Mouse (Mus musculus): Measurements from ENCODE around the gene Fam83c. TPM values are rescaled to one million over a fixed set of nuclear protein-coding genes. Genes with fewer than 3 reads are reported as not detected.
A peak's percentile ranks its signal among the peaks of the same experiment; 100 is the strongest.

The Fam83c gene
- total RNA-seq, 4 experiments from 2014 or later, result not detected

DNA sequence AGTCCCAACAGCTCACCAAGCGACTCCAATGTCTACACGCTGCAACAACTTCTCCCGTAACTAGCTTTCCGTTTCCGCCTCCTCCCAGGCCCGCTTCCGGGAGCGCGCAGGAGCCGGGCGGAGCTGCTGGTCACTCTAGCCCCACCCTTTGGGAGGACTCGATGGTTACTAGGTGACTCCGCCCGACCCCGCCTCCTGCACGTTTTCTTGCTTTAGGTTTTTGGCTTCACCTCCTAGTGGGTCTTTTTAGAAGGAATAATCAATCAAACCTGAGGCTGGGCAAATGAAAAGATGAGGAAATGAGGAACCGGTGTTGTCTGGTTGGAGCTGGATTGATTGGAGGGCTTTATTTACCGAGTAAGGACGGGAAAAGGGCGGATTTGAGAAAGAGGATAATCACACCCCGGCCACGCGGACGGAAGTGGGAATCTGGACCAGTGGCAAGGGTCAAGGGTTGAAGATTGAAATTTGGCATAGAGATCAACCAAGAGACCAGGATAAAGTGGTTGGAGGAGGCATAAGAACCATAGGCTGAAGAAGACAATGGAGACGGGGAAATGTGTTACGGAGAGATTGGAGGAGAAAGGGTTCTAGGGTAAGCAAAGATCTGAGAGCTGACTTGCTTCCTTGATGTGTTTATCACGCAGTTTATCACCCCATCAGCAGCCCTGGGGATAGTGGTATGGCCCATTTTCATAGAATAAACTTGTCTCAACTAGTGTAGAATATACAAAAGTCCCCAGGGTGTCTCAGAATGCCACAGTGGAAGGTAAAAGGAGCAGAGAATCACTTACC, 7.8 kb downstream of the Fam83c start, which contains the start of gene Eif6:
TSS of gene Eif6 (minus strand) at position 296 of the 795 bp plus-strand sequence.
- peak; percentile 58 to 77 for DNase-seq (ENCODE audit: low spot score in 2 of 2)

DNA sequence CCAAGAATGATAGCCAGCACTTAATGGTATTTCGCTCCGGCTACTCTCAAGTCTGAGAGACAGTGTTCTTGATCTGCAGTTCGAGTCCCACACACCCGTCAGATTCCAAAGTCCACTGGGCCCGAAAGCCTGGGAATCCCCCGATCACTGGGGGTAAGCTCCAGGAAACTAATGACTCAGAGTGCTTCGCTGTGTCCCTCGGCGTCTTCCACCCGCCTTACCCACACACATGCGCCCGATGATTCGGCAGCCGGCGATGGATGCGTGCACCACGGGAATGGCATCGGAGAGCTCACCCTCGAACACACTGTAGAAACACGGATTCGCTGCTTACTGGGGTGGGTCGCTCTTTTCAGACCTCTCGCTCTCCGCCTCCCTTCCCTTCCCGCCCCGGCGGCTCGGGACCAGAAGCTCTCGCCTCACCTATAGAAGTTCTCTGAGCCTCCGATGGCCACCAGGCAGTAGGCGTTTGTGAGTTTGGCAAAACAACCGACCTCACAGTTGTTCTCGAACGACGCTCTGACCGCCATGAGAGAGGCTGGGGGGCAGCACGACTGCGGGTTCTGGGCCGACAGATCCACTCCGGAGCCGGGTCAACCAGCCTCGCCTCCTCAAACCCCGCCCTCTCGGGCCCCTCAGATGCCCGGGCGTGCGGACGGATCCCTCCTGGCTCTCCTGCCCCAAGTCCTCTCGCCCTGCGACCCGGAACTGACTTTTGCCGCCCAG, 8.6 kb downstream of the Fam83c start:
- DNase-seq (ENCODE audit: low spot score in 2 of 2), result no peak

DNA sequence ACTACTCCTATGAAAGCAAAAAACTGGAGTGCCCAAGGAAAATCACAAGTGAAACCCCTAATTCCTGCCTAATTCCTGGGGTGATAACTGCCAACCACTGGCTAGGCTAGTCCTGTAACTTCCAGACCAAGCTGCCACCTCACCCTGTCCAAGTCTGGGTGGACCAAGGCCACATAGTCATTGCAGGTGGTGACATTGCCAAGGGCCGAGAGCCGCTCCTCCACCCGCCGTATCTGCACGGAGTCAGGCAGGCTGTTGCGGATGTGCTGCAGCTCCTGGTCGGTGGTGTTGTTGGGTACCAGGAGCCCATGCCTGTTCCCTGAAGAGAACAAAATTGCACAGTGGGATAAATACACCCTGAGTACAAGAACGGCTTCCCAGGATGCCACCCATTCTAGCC, 10.9 kb downstream of the Fam83c start:
- DNase-seq (ENCODE audit: low spot score in 2 of 2), result no peak

DNA sequence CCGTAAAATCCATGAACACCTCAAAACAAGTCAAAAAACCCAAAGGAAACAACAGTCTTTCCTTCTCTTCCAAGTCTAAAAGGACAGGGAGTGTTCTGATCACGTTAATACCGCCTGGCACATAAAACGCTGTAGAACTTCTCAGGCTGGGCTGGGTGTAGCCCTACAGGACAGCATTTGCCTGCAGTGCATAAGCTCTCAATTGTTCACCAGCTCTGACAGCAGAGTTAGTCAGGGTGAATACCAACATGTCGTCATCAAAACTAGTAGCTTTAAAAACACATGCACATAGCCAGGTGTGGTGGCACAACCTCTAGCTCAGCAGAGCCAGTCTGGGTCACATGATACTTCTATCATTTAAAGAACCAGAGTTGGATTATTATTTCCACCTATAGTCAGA, 13.9 kb downstream of the Fam83c start:
- DNase-seq (ENCODE audit: low spot score in 2 of 2), result no peak

DNA sequence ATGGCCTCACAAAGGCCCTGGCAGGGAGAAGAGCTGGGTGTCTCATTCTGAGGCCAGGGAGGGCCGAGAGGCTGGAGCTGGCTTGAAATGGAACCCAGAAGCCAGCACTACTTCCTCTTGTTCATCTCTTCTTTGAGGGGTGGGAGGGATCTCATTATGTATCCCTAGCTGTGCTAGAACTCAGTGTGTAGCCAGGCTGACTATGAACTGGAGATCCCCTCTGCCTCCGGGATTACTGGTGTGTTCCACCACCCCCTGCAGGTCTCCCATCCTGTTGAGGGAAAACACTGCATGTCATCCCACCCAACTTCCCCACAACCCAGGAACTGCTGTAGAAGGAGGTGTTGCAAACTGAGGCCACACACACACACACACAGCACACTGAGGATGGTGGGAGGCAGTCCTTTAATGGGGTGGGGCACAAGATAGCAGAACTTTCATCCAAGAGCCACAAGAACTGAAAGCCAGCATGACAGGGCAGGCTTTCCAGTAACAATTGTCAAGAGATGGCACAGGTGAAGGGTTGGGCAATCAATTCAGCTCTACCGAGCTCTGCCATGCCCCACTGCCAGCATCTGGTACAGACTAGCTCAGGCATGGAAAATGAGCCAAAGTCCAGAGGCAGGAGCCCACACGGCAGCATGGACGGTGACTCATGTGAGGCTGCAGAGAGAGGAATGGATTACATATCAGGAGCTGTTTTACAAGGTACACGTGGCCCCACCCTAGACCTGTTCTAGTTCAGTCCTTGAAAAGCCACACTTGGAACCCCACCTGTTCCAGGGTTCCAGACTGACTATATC, 15.0 kb downstream of the Fam83c start:
- DNase-seq (ENCODE audit: low spot score in 2 of 2), result no peak

DNA sequence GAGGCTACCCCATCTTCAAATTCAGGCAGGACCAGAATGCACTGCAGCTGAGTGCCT, 15.4 kb downstream of the Fam83c start, which contains the start of gene BC029722:
TSS of gene BC029722 (minus strand) at position 35 of the 57 bp plus-strand sequence.
- DNase-seq (ENCODE audit: low spot score in 2 of 2), result no peak

DNA sequence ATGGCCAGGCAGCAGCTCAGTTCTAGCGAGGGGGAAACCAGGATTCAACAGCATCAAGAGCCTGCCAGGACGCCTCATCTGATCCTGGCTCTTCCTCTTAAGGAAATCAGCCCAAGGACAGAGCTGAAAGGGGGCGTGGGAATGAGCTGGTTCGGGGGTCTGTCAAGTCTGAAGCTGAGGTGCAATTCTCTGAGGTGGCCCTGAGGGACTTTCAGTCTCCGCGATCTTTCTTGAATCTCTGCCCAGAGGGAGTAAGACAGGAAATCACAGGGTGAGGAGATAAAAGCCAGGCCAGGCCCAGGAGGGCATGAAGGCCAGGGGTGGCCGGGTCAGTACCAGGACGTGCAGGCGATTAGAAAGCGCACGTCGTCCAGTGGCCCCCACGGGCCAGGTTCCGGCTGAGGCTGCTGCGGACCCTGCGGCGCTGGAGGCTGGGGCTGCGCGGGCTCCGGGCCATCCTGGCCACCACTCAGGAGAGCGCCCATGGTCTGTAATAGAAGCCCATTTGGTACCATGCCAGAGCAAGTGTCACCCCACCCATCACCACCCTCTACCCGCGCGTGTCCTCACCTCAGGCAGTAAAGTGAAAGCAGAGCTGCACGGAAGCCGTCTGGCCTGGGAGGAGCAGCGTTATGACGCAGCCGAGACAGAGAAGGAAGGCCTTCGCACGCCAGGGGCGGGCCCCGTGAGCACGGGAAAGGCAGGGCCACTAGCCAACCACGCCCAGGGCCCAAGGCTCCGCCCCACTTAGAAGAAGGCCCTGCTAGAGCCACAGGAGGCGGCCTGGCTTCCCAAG, 15.9 kb downstream of the Fam83c start:
- DNase-seq (ENCODE audit: low spot score in 2 of 2), result peak; percentile 89 to 94

DNA sequence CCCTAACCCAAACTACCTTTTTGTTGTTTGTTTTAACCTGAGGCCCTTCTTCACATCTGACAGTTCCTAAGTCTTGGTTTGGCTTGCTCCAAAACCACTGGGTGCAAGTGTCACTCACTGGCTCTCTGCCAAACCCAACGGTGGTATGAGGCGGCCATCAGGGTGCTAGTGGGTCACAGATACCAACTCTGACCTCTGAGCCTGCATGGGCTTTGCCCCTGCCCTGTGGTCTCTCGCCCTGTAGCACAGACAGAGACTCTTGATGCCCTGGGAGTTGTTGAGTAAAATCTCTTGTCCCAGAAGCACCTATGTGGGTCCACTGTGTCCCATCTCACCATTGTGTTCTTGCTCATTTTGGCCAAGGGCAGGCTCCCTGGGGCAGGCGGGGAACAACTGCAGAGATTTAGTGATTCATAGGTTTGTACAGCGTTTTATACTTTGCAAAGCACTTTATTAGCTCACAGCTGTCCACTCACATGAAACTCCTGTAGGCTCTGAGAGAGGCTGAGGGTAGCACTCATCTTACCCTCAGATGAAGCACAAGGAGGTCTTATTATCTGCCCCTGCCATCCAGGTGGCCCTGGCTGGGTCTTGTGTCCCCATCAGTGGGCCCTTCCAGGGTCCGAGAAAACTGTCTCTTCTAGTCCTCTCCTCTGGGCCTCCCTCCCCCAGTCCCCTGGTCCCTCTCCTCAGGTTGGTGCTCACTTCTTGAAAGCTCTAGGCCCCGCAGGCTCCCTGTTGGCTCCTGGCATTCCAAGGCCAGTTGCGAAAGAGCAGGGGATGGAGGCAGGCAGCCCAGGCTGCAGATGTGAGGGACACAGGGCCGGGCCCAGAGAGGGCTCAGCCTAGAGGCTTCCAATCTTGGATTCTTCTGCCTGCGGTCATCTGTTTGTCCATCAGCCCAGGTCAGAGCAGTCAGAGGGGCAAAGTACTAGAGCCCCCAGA, 17.1 kb downstream of the Fam83c start:
- no peak for DNase-seq (ENCODE audit: low spot score in 2 of 2)

DNA sequence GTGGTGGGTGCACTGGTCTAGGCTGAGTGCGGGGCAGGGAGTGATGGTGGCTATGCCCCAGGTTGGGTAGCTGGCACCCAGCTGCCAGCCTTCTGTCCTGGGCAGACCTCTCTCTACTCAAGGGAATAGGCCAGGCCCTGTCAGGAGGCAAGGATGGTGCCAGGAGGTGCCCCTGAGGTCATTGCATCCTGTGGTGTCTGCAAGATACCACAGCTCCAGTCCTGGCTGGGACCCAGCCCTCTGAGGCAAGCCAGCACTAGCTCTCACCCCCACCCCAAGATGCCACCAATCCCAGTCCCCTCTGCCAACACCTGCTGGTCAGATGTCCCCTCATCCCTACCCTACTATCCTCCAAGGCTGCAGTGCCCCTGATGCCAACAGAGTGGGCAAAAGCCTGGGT, 18.5 kb downstream of the Fam83c start:
- no peak for DNase-seq (ENCODE audit: low spot score in 2 of 2)

DNA sequence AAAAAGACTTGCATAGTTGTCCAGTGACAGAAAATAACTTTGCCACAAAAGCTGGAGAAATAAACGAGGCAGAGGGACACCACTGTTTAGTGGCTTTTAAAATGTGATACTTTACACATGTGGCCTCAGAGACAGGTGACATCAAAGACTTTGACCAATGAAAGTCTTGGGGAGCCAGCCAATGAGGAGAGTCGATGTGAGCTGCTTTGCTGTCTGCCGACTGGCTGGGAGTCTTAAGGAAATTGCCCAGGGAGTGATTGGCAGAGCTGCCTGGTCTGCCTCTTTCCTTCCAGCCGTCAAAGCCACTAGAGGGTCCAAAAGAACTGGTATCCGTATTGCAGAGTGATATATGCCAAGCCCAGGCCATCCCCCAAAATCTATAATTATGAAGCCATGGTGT, 19.8 kb downstream of the Fam83c start:
- no peak for DNase-seq (ENCODE audit: low spot score in 2 of 2)

DNA sequence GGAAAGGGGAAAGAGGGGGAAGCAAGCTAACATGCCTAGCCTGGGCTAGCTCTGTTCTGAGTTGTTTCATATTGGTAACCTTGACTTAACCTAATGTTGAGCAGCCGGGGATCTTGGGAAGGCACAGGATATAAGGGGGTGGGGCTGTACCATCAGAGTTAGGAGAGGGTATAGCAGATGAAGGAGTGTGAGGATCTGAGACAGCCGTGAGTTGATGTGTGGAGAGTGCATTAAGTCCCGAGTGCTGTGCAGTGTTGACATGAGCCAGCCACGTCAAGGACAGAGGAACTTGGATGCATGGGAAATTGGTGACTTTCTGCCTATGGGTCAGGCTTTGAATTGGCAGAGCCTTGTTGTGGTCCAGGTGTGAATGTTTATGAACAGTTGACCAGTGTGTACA, 22.0 kb downstream of the Fam83c start:
- no peak for DNase-seq (ENCODE audit: low spot score in 2 of 2)

DNA sequence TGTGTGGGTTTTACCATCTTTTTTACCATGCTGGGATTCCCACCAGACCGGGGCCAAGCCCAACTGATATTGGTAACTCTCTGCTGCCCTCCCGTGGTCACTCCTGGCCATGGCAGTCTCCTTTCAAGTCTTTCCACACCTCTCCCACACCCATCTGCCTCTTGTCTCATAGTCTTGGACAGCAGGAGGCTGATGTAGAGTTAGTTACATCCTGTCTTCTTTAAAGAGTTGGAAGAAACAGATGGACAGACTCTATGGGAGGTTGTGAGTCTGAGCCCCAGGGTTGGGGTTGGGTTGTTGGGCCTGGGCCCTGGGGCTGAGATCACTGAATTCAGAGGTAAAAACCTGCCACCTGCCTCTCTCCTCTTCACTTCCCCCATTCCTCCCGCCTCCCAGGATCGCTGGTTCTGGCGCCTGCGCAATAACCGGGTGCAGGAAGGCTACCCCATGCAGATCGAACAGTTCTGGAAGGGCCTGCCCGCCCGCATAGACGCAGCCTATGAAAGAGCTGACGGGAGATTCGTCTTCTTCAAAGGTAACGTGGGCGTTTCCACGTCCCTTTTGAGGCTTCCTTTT, 22.7 kb downstream of the Fam83c start:
- peak; percentile 84 to 85 for DNase-seq (ENCODE audit: low spot score in 2 of 2)

DNA sequence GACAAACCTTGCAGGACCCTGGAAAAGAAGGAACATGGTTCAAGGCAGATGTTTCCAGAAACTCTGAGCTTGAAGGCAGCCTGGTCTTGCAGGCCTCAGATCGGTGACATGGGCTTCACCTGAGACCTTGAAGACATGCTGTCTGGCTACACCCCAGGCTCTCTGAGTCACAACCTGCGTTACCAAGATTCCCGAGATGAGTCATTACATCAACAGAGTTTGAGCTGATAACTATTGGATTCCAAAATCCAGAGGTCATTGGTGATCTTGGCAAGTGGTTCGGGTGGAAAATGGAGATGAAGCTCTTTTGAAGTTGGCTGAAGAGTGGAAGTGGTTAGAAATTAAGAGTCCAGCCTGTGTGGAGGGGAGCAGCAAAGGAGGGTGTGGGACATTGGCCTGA, 25.0 kb downstream of the Fam83c start:
- DNase-seq (ENCODE audit: low spot score in 2 of 2), result no peak

DNA sequence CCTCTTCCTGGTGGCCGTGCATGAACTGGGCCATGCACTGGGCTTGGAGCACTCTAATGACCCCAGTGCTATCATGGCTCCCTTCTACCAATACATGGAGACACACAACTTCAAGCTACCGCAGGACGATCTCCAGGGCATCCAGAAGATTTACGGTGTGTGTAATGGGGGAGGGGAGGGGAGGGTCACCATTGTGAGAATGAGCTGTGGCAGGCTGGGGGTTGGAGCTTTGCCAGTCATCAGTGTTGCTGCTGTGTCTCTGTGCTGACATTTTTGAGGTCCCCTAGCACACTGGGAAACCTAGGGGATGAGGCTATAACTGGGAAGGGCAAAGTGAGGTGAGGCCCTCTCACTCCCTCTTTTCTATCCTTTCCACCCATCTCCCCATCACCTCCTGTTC, 27.2 kb downstream of the Fam83c start:
- no peak for DNase-seq (ENCODE audit: low spot score in 2 of 2)

DNA sequence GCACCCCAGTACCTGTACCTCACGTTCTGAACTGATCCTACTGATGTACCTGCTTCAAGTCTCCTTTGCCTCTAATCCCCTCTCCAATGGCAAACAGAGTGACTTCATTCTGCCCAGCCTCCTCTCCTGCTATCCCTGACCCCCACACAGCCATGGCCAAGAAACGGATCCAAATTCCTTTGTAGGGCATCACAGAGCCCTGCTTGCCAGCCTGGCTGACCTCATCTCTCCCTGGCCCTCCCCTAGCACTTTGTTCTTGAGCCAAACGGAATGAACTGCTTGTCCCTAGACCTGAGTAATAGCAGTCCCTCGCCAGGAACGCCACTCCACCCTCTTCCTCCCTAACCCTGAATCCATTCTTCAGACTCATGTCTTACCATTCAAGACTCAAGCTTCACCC, 28.1 kb downstream of the Fam83c start:
- DNase-seq (ENCODE audit: low spot score in 2 of 2), result no peak

DNA sequence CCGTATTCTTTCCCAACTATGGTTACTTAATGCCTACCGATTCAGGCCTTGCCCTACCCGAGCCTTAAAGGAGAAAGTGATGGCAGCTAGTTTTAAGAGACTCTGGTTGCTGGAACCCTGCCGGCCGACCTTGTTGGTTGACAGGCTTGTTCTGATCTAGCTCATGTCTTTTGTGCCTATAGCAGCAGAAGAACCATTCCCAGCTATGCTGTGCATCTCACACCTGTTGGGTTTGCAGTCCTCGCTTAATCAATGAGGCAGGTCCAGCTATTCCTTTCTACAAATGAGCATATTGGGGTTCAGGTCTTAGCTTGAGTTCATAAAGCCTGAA, 28.8 kb downstream of the Fam83c start:
- no peak for DNase-seq (ENCODE audit: low spot score in 2 of 2)

DNA sequence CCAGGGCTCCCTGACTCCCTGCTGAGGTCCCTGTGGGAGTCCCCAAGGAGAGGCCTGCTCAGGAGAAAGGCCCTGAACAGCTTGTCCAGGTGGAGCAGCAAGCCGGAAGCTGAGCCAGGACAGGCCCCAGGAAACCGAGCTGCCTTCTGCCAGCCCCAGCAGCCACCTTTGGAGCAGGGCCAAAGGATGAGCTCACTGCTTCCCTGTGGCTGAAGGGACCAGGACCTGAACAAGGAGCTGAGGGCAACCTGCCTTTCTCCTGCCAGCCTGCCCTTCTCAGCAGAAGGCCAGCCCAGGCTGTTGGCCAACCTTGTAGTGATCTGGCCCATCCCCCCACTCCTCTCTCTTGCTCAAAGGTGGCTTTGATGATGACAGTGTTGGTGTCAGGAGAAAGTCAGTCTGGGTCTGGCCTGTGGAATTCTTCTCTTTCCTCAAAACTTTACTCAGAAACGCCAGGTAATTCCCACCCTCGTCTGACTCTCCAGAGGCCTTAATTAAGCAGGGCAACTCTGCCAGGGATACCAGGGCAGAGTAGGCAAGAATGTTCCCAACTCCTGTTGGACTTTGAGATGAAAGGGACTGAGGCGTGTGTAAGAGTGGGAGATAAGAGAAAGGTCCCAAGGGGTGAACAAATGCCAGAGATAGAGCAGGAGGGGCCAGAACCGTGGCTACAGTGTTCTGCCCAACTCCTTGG, 29.3 kb downstream of the Fam83c start:
- DNase-seq (ENCODE audit: low spot score in 2 of 2), result no peak

DNA sequence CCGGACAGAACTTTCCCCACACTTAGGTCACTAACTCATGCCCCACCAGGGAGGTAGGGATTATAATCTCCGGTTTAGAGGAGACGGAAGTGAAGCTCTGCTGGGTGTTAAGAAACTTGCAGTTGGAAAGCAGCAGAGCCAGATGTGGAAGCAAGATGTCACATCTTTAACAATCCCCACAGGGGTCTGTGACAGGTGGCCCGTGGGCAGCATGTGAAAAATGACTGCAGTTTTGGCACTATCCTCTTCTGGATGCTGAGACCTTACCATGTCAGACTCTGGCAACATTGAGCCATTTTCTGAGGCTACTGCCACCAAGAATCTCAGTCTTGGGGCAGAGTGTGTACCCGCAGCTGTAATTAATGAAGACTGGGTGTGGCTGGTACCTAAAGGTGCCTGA, 30.6 kb downstream of the Fam83c start:
- DNase-seq (ENCODE audit: low spot score in 2 of 2), result no peak

DNA sequence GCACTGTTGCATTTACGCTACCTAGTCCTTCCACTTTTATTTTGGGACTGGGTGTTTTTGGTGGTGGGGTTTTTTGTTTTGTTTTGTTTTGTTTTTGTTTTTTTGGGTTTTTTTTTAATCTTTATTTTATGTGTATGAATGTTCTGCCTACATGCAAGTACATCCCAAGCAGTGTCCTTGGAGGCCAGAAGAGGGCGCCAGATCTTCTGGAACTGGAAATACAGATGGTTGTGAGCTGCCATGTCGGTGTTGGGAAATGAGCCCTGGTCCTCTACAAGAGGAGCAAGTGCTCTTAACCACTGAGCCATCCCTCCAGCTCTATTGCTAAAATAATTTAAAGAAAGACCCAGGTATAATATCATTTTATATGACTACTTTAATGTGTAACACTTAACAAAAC, 31.9 kb downstream of the Fam83c start:
- DNase-seq (ENCODE audit: low spot score in 2 of 2), result no peak

DNA sequence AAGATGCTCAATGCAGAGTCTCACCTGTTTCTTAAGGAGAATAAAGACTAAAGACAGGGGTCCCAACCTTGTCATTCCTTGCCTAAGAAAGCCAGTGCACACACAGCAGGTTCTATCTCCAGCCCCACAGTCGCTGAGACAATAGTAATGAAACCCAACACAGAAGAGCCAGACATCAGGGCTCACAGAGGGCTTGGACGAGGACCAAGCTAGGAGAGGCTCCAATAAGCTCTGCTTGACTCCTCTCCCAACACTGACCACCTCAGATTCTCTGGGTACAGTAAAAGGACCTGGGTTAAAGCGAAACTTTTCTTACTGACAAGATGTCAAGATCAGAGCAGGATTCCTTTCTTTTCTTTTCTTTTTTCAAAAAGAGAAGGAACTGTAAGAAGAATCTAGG, 36.0 kb downstream of the Fam83c start:
- no peak for DNase-seq (ENCODE audit: low spot score in 2 of 2)

All from left cerebral cortex, adult 8-10 months (tissue).